Mouse (Mus musculus) neural tube, embryonic 11.5 days (tissue): ENCODE data around the gene Bbs2. TPM values are rescaled to one million over a fixed set of nuclear protein-coding genes. Genes with fewer than 3 reads are reported as not detected.

Experiments
- ATAC-seq: fragments of 200-750 bp; cut with Nextera tagmentation; 2 replicates; pipeline ENCODE4 v1.8.0; 2017; ENCODE audit warnings: moderate number of reproducible peaks, mild to moderate bottlenecking, moderate TSS enrichment, moderate library complexity; ENCODE audit not compliant: insufficient read depth, low FRiP score, low TSS enrichment
- DNase-seq: peaks from one replicate; pipeline ENCODE4 v3.0.0-alpha.2; 2015; ENCODE audit warnings: low spot score
- H3K27ac ChIP-seq: fragments of 300-500 bp; sonication (generic); 2 replicates; pipeline ENCODE4 v1.5.1; 2014; ENCODE audit warnings: low read depth, mild to moderate bottlenecking, low read length
- H3K27me3 ChIP-seq: fragments of 300-500 bp; sonication (generic); 2 replicates; pipeline ENCODE4 v1.6.1; 2014; ENCODE audit warnings: mild to moderate bottlenecking, low read length, mixed read lengths; ENCODE audit not compliant: control insufficient read depth, insufficient read depth
- H3K36me3 ChIP-seq: fragments of 300-500 bp; sonication (generic); 2 replicates; pipeline ENCODE4 v1.6.1; 2014; ENCODE audit warnings: mild to moderate bottlenecking, low read length, moderate library complexity, mixed read lengths; ENCODE audit not compliant: control insufficient read depth, insufficient read depth
- H3K4me1 ChIP-seq: fragments of 300-500 bp; sonication (generic); 2 replicates; pipeline ENCODE4 v1.6.1; 2014; ENCODE audit warnings: low read length, mixed read lengths; ENCODE audit not compliant: control insufficient read depth, insufficient read depth
- H3K4me2 ChIP-seq: fragments of 300-500 bp; sonication (generic); 2 replicates; pipeline ENCODE4 v1.6.1; 2014; ENCODE audit warnings: low read depth, mild to moderate bottlenecking, moderate library complexity
- H3K4me3 ChIP-seq: fragments of 300-500 bp; sonication (generic); 2 replicates; pipeline ENCODE4 v1.5.1; 2014; ENCODE audit warnings: low read depth, low read length
- H3K9ac ChIP-seq: fragments of 300-500 bp; sonication (generic); 2 replicates; pipeline ENCODE4 v1.6.1; 2014; ENCODE audit warnings: mild to moderate bottlenecking, low read length
- H3K9me3 ChIP-seq: fragments of 300-500 bp; sonication (generic); 2 replicates; pipeline ENCODE4 v1.6.1; 2016; ENCODE audit warnings: low read length; ENCODE audit not compliant: control insufficient read depth
- WGBS: fragments of 180-500 bp; shearing (Covaris S2); extraction: QIAGEN DNeasy Blood & Tissue Kit; methylation state at CpG from one replicate; pipeline ENCODE4 v1.1.7; 2014; 5-methylcytosine and 5-hydroxymethylcytosine counted together
- polyA plus RNA-seq: library from polyadenylated mRNA; unstranded; fragments of >200 nt; fragmentation: Nextera tagmentation; extraction: Ambion mirVana; gene quantifications from 2 replicates; pipeline ENCODE4 v1.2.1, GENCODE M21; 2014

The Bbs2 gene
- polyA plus RNA-seq, 1 experiment from 2014 or later, result 18.0 TPM

DNA sequence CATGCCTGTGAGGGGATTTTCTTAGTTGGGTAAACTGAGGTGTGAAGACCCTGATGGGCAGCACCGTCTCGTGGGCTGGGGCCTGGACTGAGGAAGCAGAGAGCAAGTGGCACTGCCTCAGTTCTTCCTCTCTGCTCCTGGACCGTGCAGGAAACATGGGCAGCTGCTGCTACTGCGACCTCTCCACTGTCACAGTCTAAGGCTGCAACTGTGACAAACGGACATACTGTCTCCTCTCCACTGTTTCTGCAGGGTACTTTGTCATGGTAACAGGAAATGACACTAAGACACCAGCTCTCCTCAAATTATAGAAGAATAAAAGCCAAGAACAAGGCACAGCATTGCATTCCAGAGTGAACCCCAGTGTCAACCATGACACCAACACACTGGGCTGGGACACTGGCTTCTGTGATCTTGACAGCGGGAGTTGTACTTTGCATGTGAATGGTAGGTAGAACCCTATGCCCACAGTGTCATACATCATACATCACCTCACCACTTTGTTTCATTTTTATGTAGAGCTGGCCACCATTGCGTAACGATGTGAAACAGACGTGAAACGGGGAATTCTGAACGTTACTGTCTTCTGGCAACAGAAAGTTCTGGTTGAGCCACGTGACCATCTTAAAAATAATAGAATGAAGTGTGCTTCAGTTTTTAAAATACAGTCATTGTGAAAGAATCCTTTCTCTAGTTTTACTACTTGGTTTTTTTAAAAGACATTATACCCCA lies 22.1 kb downstream of the Bbs2 start:
- no peaks in the 10 kb centered on the region for H3K4me1 ChIP-seq
- no peak for DNase-seq
- no peaks in the 10 kb centered on the region for H3K9me3 ChIP-seq
- H3K9ac ChIP-seq, result no peak overlapping the region
- H3K36me3 ChIP-seq, result no peaks in the 10 kb centered on the region
- H3K4me2 ChIP-seq, result no peak overlapping the region
- no peak overlapping the region for H3K27ac ChIP-seq
- H3K4me3 ChIP-seq, result no peak overlapping the region
- ATAC-seq, result no peak
- WGBS, result 83% methylated on average over 12 of the region's 12 CpGs
- no peaks in the 10 kb centered on the region for H3K27me3 ChIP-seq

DNA sequence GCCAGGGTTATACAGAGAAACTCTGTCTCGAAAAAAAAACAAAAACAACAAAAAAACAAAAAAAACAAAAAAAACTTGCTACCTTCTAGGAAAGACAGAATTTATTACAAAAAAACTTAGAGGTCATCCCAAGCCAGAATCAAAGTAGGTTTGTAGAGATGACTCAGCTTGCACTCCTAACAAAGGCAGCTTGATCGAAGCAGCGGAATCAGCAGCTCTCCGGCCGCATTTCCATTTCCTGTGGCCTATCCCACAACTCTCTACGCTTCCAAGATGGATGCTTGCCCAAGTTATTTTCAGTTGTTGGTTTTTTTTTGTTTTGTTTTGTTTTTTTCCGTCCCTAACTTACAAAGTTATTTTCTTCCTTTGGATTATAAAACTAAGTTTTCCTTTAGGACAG lies 29.9 kb downstream of the Bbs2 start:
- ATAC-seq, result no peak
- H3K9ac ChIP-seq, result no peak overlapping the region
- H3K27ac ChIP-seq, result no peak overlapping the region
- no peak for DNase-seq
- 0 out of 2 replicates have a peak, but pooled peaks cover 5% of the 10 kb centered on the region for H3K4me1 ChIP-seq
- no peak overlapping the region for H3K4me2 ChIP-seq
- WGBS, result 94% methylated on average over 7 of the region's 7 CpGs
- no peaks in the 10 kb centered on the region for H3K27me3 ChIP-seq
- no peak overlapping the region for H3K4me3 ChIP-seq
- H3K36me3 ChIP-seq, result no peaks in the 10 kb centered on the region
- no peaks in the 10 kb centered on the region for H3K9me3 ChIP-seq

DNA sequence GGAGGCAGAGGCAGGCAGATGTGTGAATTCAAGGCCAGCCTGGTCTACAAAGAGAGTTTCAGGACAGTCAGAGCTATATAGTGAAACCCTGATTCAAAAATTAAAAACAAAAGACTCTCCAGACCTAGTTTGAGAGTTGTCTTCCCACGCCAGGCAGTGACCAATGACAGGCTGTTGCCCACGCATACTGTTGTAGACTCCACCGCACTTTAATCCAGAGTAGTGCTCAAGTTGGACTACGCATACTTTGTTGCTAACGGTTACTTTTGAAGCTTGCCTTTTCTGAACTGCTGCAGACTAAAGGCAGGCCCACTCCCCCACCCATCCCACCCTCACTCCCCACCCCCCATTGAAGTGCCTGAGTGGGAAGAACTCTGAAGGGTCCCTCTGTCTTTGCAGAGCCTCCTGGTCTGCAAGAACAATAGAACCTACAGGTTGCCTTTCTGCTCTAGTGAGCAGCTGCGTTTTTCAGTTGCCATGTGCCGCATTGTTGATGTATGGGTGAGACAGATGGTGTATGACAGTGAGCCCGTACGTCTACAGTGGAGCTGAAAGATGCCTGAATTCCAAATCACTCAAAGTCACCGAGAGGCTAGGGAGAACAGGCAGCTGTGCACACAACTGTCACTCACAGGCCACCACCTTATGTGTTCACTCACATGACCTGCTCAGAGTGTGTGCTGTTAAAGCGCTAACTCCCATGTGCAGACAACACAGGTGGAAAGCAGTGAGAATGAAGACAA lies 32.4 kb downstream of the Bbs2 start:
- 46% methylated on average over 11 of the region's 11 CpGs for WGBS
- Histone ChIP-seq H3K9me3 (no peaks in the 10 kb centered on the region), H3K27me3 (no peaks in the 10 kb centered on the region), H3K4me1 (0 out of 2 replicates have a peak, but pooled peaks cover 5% of the 10 kb centered on the region), H3K4me2 (no peak overlapping the region), H3K4me3 (no peak overlapping the region), H3K36me3 (no peaks in the 10 kb centered on the region), H3K27ac (peak overlapping the region; percentile 49), H3K9ac (no peak overlapping the region)
- ATAC-seq, result peak; percentile 90
- peak; percentile 40 for DNase-seq

GRCm38 (mm10) chr8:94057157-94057854 lies 41.4 kb downstream of the Bbs2 start:
- Histone ChIP-seq H3K4me1 (no peaks in the 10 kb centered on the region), H3K4me3 (no peak overlapping the region), H3K9me3 (no peaks in the 10 kb centered on the region), H3K36me3 (no peaks in the 10 kb centered on the region), H3K9ac (no peak overlapping the region), H3K4me2 (no peak overlapping the region), H3K27me3 (no peaks in the 10 kb centered on the region), H3K27ac (no peak overlapping the region)
- peak; percentile 54 for DNase-seq
- no peak for ATAC-seq
- 61% methylated on average over 6 of the region's 6 CpGs for WGBS

GRCm38 (mm10) chr8:94052696-94053095 lies 46.0 kb downstream of the Bbs2 start:
- Histone ChIP-seq H3K9me3 (no peaks in the 10 kb centered on the region), H3K27ac (no peak overlapping the region), H3K9ac (no peak overlapping the region), H3K27me3 (no peaks in the 10 kb centered on the region), H3K4me1 (no peaks in the 10 kb centered on the region), H3K4me2 (no peak overlapping the region), H3K36me3 (no peaks in the 10 kb centered on the region; the same call in 1 of the 2 replicates), H3K4me3 (no peak overlapping the region)
- ATAC-seq, result no peak
- 92% methylated on average over 12 of the region's 12 CpGs for WGBS
- no peak for DNase-seq

DNA sequence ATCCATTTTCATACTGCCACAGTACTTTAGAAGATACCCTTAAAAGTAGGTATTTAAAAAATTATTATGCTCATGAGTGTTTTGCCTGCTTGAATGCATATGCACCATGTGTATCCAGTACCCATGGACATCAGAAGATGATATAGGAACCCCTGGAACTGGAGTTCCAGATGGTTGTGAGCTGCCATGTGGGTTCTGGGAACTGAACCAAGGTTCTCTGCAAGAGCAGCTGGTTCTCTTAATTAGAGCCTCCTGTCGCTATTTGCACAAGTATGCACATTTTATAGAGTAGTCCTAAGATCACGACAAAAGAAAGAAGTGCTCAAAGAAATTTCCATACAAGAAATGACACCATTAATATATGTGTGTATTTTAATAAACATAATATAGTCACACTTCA lies 50.9 kb downstream of the Bbs2 start:
- no peaks in the 10 kb centered on the region; the same call in 1 of the 2 replicates for H3K36me3 ChIP-seq
- WGBS, result 89% methylated on average over 2 of the region's 2 CpGs
- no peak overlapping the region for H3K27ac ChIP-seq
- no peaks in the 10 kb centered on the region for H3K4me1 ChIP-seq
- no peaks in the 10 kb centered on the region for H3K27me3 ChIP-seq
- ATAC-seq (no peak), DNase-seq (no peak)
- no peaks in the 10 kb centered on the region for H3K9me3 ChIP-seq
- H3K9ac ChIP-seq, result no peak overlapping the region
- no peak overlapping the region for H3K4me2 ChIP-seq
- H3K4me3 ChIP-seq, result no peak overlapping the region

DNA sequence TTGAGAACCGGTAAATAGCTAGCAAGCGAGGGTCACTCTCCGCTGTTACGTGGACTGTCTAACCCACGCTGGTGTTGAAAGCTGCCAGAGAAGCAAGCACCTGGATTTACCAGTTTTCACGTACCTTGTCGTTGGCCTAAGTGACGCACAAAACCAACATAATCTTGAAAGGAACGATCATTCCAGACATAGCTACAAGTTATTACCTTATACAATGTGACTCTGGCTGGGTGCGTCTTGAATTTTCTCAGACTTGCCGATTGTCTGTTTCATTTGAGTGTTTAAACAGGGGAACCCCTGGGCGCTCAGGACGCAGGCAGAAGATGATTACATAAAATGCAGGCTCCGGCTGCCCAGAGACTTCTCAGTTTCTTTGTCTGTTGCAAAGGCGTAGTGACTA lies 60.9 kb downstream of the Bbs2 start:
- Histone ChIP-seq H3K36me3 (no peaks in the 10 kb centered on the region), H3K4me3 (peak overlapping the region; percentile 80), H3K4me1 (peaks cover 12% of the 10 kb centered on the region), H3K27me3 (no peaks in the 10 kb centered on the region), H3K9ac (peak overlapping the region; percentile 70), H3K27ac (no peak overlapping the region), H3K9me3 (no peaks in the 10 kb centered on the region), H3K4me2 (peak overlapping the region; percentile 66)
- ATAC-seq, result no peak
- DNase-seq, result peak; percentile 24
- WGBS, result 12% methylated on average over 15 of the region's 15 CpGs

- WGBS, result under 1% methylated on average over 41 of the region's 41 CpGs
- no peaks in the 10 kb centered on the region for H3K36me3 ChIP-seq
- H3K4me1 ChIP-seq, result peaks cover 12% of the 10 kb centered on the region
- H3K27ac ChIP-seq, result peak within 1 kb of the TSS; percentile 44; the same call in 1 of the 2 replicates
- ATAC-seq, result peak; percentile 99
- H3K9ac ChIP-seq, result peak within 1 kb of the TSS; percentile 70
- peak; percentile 95 for DNase-seq
- no peaks in the 10 kb centered on the region for H3K27me3 ChIP-seq
- H3K9me3 ChIP-seq, result no peaks in the 10 kb centered on the region
- peak within 1 kb of the TSS; percentile 80 for H3K4me3 ChIP-seq
- peak within 1 kb of the TSS; percentile 88 for H3K4me2 ChIP-seq
These were observed 61.7 kb downstream of the Bbs2 start, which contains the start of the genes Nudt21 and Ogfod1 for GRCm38 (mm10) chr8:94036944-94037524. Nudt21 (minus strand) TSS chr8:94037031. Ogfod1 (plus strand) TSS chr8:94037198.
